Mouse (Mus musculus): ENCODE data around the gene Reep6.

Reep6 gene

DNA sequence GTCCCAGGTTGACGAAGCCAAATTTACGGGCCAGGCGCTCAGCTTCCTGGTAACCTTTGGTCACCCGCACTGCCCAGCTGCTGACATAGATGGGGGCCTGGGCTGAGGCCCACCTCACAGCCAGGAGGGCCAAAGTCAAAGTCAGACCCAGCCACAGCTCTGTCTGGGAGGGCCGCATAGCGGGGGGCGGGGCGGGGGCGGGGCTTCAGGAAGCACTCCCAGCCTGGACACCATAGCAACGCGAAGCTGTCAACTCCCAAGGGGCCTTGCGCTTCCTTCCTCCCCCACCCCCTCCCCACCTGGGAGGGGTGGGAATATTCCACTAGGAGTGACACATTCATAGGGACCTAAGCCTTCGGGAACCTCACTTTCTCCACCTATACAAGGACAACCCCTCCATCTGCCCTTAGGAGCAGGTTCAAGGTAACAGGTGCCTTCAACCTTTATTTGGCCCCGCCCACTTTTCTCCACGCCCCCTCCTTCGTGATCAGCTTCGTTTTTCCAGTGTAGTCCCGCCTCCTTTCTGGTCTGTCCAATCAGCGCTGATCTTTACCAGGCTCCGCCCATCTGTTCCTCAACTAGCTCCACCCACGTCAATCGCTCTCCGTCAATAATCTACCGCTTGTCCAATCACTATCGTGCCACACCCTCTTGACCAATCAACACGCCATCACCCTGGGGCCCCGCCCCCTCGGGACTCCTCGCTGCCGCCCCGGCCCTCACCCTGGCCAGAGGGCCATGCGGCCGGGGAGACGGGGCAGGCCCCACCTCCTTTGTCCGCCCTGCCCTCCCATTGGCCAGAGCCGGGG lies at the start of gene Reep6, which contains the start of gene Pcsk4:
Gene Reep6, plus strand, starts transcription at position 681 of the 809 bp plus-strand sequence.
Gene Pcsk4, minus strand, starts transcription at position 226 of the 809 bp plus-strand sequence.
- peak; percentile 89 for DNase-seq (ENCODE audit: low read depth)

DNA sequence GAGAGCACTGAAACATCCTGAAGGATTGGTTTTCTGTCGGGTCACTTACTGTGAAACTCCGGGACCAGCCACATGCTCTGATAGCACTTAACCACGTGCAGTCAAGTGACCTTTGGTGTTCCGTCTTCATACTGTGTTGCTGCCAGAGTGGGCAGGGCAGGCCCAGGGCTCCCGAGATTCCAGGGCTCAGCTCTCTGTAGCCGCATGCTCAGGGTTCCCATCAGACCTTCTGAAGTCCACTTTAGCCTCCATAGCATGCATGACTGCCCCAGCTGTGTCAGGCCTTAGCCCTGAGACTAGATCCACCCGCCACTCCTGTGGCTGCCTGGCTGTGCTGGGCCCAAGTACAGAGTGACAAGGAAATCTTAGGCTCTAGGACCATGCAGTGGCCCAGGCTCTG lies 48.4 kb upstream of the Reep6 start:
- no peak for DNase-seq (ENCODE audit: low read depth)

DNA sequence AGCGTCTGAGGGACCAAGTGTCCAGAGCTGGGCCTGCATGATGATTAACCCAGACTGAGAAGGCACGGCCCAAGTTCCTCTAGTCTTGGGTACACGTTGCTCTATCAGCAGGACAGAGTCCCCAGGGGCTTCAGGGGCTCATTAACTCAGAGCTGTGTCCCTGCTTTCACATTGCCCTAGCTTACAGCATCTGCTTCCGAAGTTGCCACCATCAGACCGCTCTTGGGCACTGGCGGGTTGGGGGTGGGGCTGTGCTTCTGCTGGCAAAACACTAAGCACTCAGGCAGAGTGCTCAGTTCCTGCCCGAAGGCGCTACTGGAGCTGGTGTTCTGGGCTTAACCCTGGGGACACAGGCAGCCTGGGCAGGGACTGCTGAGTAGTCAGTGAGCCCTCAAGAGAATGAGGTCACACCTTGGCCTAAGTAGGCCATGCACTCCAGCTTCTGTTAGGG lies 47.8 kb upstream of the Reep6 start:
- DNase-seq (ENCODE audit: low read depth): no peak

DNA sequence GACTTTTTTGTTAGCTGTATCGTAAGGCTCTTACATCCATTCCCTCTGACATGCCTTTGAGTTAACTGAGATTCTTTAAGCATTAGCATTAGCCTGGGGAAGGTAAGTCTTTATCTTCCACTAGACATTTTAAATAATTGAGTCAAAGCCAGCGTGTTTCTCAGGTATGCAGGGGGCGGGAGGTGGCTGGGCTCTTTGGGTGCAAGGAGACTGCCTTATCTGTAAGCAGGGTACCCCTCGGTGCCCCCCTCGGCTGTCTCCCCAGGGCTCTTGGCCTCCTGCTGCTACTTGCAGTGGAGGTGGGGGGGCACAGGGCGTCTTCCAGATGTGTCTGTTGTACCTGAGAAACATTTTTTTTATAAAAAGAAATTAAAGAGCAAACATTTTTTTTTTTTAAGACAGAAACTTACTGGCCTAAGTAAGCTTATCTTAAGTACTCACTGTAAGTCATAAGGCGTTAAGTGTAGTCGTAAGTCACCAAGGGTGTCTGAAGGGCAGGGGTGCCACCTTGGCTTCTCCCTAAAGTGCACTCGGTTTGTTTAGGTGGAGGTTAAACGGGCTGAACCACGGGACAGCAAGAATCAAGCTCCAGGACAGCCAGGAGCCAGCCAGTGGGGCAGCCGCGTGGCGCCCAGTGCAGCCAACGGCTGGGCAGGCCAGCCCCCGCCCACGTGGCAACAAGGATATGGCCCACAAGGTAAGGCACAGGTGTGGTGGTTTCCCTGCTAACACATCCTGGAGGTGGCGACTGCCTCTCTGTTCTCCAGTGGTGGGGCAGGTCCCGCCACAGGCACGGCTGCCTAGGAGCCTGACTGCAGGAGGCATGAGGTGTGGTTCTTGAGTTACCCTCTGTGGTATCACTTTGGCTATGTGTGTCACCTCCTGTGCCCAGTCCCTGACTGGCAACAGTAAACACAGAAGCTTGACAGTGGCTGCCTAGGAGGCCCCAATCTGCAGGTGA lies 47.0 kb upstream of the Reep6 start:
- no peak for DNase-seq (ENCODE audit: low read depth)

DNA sequence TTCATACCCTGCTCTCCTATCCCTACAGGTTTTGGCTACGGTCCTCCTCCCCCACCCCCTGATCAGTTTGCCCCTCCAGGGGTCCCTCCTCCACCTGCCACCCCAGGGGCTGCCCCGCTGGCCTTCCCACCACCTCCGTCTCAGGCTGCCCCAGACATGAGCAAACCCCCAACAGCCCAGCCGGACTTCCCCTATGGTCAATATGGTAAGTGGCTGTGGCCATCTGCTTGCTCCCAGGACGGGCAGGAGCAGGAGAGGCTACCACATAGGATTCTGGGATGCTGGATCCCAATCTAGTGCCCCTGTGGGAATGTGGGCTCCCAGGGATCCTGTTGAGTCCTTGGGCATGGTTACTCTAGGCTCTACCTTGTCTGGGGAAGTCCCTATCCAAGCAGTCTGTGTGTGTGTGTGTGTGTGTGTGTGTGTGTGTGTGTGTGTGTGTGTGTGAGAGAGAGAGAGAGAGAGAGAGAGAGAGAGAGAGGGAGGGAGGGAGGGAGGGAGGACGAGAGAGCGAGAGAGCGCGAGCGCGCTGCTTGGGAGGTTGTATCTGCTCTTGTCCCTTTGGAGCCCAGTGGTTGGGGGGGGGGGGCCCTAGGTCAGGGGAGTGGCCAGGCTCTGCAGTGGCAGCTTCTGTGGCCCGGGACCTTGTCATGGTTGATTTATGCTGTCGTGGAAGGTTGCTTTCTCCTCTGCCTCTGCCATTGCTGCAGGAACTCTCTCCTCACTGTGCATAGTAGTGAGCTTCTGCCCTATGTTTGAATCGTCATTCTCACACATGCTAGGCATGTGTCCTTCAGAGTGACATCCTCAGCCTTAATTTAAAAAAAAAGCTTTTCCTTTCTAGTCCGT lies 44.3 kb upstream of the Reep6 start:
- no peak for DNase-seq (ENCODE audit: low read depth)

DNA sequence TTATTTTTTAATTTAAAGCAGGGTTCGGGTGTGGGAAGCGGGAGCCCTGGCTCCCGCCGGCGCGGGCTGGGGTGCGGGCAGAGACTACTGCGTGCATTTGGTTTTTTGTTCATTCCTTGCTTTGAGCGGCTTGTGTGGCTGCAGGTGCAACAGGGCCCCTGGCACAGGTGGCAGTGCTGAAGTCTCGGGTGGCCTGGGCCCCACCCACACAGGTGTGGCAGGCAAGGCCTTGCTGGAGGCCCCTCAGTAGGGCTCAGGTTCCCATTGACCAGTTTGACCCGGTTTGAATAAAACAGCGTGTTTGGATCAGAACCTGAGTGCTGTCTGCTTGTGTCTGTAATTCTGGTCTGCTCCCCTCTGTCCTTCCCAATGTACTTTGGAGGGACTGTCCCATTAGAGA lies 41.7 kb upstream of the Reep6 start:
- DNase-seq (ENCODE audit: low read depth): no peak

DNA sequence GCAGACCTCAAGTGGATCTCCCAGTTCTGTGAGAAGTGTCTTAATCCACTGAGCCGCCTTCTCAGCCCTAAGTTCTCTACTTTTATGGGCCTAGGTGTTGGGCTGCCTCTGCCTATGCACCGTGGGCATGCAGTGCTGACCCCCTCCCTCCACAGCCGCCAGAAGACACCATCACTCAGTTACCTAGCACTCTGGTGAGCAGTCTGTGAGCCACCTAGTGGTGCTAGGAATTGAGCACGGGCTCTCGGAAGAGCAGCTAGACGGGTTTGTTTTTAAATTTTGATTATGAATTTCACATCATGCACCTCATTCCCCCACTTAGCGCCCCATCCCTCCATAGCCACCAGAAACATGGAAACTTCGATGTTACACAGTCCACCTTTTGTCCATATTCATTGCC lies 41.1 kb upstream of the Reep6 start:
- no peak for DNase-seq (ENCODE audit: low read depth)

DNA sequence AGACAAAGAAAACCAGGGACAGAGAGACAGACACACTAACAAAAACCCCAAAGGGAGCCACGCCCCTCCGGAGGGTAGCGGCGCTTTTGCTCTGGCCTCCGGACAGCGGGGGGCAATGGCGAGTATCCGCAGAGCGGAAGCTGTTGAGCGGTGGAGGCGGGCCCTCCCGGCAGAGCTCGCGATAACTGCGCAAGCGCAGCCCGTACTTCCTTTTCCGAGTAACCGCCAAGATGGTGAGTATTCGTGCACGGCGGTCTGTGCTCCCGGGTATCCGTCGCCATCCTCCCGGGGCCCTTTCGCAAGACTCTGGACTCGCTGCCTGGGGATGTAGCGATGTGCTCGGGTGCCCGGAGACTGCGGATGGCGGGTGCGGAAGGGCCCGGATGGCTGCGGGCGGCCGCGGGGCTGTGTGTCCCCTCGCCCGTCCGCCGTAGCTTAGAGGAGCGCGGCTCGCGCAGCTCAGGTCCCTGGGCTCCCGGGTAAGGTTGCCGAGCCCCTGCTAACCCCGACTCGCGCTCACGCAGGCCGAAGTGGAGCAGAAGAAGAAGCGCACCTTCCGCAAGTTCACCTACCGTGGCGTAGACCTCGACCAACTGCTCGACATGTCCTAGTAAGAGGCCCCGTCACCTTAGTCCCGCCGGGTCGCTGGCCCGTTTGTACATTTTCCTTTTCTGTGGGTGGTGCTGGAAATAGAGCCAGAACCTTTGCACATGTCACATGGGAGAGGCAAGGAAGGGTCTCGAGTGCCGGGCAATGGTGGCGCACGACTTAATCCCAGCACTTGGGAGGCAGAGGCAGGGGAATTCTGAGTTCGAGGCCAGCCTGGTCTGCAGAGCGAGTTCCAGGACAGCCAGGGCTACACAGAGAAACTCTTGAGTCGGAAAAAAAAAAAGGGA lies 37.3 kb upstream of the Reep6 start, which contains the start of gene Rps15:
Gene Rps15, plus strand, starts transcription at position 203 of the 896 bp plus-strand sequence.
- DNase-seq (ENCODE audit: low read depth): peak; percentile 98

DNA sequence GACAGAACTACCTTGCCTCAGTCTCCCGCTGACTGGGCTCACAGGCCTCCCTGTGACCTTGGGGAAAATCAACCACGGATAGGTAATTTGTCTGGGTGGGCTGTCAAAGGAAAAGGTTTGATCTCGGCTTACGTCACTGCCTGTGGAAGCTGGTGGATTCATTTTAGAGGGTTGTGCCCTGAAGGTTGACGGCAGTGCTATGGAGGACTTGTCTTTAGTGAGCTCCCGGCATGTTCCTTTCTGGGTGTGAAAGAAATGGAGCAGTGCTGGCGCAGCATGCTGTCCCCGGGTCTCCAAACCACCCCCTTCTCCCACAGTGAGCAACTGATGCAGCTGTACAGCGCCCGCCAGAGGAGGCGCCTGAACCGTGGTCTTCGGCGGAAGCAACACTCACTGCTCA lies 36.4 kb upstream of the Reep6 start:
- DNase-seq (ENCODE audit: low read depth): peak; percentile 44

DNA sequence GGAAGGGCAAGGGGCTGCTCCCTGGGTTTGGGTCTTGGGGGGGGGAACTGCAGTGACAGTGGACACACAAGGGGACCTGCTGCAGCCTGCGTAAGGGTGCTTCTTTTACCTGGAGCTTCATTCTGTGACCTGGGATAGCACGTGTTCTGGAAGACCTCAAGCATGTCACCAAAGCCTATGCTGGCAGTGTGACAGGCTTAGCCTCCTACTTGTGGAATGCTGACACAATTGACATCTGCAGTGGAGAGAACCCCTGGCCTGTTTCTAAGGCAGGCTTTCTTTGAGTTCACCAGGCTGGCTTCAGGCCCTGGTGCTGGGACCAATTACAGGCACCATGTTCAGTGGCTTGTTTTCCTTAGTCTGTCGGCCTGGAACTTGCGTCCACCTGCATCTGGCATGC lies 35.4 kb upstream of the Reep6 start:
- peak; percentile 41 for DNase-seq (ENCODE audit: low read depth)

DNA sequence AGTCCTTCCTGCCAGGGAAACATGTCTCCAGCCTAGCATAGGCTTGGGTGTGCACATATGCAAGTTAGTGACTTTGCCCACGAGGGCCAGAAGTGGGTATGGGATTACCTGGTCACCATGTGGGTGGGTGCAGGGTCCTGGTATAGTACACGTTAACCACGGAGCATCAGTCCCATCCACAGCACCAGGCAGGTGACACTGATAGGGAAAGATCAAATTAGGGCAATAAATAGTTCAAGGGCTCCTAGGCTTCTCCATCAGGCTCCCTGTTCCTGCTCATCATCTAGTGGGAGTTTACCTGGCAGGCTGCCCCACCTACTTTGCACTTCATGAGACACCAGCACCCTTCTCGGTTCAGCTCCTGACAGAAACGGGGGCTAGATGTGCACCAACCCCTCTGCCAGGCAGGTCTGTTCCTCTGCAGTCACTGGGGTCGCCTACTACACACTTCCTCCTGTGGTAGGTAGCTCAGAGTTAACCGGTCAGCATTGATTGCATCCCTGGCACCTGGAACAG lies 34.9 kb upstream of the Reep6 start:
- DNase-seq (ENCODE audit: low read depth): no peak

DNA sequence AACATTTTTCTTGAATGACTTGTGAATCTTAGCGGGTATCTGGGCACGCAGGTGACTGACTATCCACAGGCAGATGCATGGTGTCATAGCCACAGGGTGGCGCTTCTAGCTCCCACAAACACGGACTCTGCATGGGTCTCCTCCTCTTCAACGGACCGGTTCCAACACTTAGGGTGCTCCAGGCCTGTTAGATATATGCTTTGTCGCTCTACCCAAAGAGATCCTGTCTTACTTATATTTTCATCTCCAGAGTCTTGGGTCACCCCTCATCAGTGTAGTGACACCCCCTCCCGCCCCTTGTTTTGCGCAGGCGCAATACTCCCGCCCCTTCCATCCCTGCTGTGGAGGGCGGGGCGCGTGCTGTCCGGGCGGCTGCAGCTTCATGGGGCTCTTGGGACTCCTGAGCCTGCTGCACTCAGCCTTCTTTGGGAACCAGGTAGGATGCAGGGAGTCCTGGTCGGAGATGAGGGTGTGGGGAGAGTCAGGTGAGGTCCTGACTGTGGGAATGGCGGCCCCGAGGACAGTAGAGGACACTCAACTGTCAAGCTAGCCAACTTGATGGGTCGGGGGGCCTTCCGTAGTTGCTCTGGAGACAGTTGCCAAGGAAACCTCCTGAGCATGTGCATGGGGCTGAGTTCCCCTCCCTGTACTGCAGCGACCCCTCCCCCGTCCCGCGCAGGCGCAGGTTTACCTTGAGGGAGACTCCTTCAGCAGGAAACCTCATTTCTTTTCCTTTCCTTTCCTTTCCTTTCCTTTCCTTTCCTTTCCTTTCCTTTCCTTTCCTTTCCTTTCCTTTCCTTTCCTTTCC lies 33.9 kb upstream of the Reep6 start, which contains the start of gene Apc2:
Gene Apc2, plus strand, starts transcription at position 360 of the 808 bp plus-strand sequence.
- peak; percentile 89 for DNase-seq (ENCODE audit: low read depth)

DNA sequence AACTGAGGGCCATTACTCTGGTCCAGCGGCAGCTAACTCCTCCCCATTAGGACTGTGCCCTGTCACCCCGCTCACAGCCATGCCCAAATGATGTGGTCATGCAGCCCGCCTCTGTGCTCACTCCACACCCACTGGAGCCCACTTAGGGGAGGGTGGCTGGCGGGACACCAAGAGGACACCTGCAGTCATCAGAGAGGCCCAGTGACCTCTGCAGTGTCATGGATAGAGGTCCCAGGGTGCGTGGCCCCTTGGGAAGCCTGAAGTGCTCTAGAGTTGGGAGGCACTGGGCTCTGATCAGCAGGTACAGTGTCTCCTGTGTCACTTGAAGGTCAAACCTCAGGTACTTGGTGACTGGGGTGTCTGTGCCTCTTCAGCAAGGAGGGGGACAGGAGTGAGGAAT lies 32.9 kb upstream of the Reep6 start:
- DNase-seq (ENCODE audit: low read depth): no peak

DNA sequence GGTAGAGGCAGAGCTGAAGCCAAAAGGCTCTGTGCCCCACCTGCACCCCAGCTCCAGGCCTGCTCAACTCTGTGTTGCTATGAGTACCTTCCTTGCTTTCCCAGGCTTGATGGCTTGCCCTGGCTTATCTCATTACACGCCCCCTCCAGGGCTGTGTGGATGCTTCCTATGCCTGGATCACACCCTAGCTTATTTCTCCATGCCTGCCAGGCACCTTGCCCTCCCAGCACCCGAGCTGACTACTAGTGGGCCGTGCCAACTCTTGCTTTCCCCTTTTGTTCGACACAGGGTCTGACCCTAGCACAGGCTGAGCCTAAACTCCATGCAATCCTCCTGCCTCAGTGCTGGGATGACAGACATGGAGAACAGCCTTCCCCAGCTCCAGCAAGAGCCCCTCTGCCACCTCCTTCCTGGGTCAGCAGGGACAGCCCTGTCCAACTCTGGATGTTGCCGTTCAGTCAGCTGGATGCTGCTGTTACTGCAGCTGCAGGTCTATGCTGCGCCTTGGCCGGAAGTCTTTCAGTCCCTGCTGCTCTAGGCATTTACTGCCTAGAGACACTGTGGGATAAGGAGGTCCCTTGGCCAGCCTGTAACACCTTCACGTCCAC lies 32.1 kb upstream of the Reep6 start:
- no peak for DNase-seq (ENCODE audit: low read depth)

DNA sequence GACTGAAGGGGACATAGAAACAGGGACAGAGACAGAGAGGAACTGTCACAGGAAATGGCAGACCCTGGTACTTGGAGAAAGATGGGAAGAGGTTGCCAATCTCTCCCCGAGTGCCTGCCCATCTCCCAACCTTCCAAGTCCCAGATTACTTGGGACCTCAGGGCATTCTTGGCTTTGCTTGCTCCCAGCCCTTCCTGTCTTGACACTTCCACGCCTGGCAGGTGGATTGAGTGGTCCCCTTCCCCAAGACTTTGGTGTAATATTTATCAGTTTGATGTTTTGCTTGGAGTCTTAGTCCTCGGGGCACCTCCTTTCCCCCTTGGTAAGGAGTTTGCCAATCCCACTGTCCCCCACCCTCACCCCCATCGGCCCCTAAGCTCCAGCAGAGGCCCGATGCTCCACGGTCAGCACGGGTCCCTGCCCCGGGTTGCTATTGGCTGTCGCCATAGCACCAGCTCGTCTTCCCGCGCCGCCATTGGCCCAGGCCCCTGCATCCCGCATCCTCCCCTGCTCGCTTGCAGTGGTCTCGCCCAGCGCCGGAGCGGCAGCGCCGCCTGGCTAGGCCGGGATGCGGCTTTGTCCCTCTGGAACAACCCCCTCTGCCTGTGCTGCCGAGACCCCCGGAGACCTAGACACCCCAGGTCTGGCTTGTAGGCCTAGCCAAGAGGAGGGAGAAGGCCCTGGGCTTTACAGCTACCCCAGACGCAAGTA lies 31.0 kb upstream of the Reep6 start:
- no peak for DNase-seq (ENCODE audit: low read depth)

DNA sequence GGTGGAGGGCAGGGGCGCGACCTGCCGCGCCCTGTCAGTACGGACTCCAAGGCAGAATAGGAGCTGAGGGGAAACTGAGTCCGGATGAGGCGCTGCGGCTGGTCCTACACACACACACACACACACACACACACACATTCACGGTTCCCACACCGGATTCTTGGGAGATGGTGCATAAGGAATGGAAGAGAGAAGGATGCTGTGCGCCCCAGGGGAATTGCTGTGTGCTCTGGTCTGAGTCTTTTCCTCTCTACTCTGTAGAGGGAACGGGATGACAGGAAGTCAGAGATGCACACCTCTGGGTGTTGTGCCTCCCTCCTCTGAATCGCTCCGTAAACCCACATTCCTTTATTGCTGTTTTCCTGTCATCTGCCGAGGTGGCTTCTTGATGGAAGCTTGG lies 30.5 kb upstream of the Reep6 start:
- no peak for DNase-seq (ENCODE audit: low read depth)

DNA sequence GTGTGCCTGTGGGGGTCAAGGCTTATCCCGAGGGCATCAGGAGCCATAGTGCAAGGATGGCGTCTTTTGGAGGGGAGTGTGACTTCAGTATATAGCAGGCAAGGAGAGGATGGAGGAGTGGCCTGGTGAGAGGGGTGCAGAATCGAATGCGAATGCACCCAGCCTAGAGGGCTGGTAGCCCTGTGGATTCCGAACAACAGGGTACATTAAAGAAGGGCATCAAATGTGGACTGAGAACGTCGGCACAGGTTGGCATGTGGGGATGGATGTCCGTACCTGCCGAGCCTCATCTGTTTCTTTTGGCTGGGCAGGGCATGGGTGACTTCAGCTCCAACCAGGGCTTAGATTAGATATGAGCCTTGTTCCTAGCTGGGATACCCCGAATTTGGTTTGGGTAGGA lies 29.9 kb upstream of the Reep6 start:
- no peak for DNase-seq (ENCODE audit: low read depth)

DNA sequence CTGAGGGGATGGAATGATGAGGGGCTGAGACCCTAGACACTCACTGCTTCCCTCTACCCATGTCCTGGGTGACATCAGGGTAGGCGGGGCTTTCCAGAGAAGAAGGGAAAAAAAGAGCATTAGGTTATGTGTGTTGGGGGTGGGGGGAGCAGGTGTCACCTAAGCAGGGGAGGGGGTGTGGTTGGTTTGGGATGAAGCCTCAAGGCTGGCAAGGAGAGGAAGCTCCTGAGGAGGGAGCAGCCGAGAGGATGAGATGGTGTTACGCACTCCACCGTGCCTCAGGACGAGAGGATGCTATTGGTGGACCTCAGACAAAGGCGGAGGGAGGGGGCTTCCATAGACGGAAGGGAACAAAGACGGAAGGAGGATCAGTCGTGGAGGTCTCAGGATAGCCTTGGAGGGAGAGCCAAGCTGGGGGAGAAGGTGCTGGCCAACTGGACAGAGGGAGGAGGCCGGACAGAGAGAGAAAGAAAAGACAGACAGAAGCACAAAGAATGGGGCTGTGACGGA lies 29.0 kb upstream of the Reep6 start:
- no peak for DNase-seq (ENCODE audit: low read depth)
